Mouse (Mus musculus) yolk sac, embryonic 10.5 days (tissue): ENCODE results near the gene Pard3b.

ENCODE experiments used
- DNase-seq: peaks from one replicate; pipeline ENCODE4 v3.0.0-alpha.2; 2017; ENCODE audit warnings: low spot score

Pard3b gene

GRCm38 (mm10) chr1:61925541-61925940 lies 286.9 kb downstream of the Pard3b start:
- DNase-seq, result no peak

DNA sequence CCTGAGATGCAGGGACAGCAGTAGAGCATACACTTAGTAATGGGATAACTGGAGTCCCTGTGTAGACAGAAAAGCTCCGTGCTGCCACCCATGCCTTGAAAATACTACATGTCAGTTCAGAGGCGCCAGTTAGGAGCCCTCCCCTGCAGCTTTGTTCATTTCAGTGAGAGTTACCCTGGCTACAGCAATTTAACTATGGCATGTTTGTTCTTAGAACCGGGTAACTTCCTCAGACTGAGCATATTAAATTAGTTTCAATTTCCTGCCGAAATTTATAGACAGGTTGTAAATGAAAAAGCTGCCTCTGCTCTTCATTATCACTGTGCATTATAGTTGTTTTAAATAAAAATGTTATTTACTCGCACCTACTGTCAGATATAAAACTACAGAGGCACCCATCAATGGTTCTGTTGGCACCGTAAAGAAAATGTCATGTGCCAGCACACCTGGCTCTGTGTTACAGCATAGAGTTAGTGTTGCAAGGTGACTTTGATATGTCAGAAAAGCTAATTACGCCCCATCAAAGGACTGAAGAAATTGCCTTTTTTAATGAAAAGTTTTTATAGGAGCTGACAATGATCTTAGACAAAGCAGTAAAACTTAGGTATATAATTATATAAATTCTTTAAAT lies 289.6 kb downstream of the Pard3b start:
- DNase-seq, result no peak

DNA sequence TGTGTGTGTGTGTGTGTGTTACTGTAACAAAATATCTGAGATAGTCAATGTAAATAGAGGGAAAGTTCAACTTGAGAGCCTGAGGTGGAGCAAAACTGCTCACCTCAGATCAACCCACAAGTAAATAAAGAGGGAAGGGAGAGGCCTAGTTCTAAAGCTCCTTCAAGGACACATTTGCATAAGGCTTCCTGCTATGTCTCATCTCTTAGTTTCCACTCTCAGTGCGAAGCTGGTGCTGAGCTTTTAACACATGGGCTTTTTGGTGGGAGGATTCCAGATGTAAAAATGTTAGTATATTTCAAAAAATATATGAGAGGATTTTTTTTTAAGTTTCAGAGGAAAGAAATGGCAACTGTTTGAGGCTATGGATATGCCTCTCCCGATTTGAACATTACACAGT lies 294.9 kb downstream of the Pard3b start:
- DNase-seq, result no peak

DNA sequence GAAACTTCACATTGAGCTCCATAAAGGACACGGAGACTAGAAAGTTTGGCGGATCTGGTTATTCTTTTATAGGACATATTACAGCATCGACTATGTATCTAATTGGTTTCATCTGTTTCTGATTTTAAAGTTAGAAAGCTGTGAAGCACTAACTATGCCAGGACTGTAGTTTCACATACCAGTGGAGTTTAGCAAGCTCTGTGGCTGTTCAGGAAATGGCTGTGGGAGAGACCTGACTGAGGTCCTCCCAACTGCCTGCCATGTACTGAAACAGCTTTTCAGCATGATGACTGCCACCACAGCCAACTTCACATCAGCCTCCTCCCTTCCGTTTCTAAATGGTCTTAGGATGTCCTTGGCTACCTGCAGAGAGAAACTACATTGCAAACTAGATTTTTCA lies 296.1 kb downstream of the Pard3b start:
- no peak for DNase-seq

GRCm38 (mm10) chr1:61939882-61940281 lies 301.3 kb downstream of the Pard3b start:
- DNase-seq, result no peak

DNA sequence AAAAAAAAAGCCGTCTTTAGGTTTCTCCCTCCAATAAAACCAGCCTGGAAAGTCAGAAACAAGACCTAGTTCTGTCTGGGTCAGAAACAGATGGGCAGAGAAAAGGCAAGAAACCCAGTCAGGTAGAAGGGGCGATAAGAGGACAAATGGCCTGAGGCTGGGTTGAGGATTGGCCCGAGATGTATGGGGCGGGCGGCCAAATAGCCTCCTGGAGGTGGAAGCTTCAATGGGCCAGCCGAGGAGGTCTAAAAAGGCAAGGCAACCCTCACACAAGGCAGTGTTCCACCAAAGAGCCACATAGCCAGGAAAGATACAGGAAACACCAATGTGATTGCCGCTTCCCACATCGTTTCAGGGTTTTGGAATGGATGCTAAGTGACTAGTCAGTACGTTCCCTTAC lies 322.9 kb downstream of the Pard3b start:
- DNase-seq, result no peak

DNA sequence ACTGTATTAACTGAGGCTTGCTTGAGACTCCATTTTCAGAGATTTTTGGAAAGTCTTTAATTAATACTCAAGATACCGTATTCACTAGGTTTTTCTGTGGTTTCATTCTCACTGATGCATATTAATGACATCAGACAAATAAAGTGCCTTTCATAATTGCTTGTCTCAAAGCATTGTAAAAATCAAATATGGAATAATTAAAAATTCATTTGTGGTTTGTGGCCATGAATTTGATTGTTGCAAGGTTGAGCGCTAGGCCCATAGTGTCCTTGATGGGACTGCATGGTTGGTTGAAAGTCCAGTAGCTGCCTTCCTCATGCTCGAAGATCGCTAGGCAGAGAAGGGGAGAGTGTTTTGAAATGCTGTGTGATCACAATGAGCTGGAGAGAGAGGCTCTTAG lies 323.9 kb downstream of the Pard3b start:
- no peak for DNase-seq

GRCm38 (mm10) chr1:61967124-61967523 lies 328.5 kb downstream of the Pard3b start:
- no peak for DNase-seq

- DNase-seq, result no peak
Observed at GRCm38 (mm10) chr1:61967807-61968206, 329.2 kb downstream of the Pard3b start.

GRCm38 (mm10) chr1:61997711-61998110 lies 359.1 kb downstream of the Pard3b start:
- no peak for DNase-seq

DNA sequence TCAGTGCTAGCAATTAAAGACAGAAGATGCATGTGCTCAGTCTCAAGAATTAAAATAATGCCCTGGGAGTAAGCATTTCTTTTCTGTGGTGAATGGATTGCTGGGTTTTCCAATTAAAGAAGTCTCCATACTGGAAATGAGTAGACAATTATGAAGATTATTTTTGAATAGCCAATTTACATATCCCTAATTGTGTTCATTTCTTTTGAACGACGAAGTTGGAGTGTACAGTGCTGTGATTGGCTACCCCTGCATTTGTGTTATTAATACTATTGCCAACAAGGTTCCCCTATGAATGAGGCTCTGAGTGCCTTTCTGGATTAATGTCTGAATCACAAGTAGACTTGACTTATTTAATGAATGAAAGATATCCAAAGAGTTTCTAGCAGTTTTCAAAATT lies 370.2 kb downstream of the Pard3b start:
- DNase-seq, result no peak

DNA sequence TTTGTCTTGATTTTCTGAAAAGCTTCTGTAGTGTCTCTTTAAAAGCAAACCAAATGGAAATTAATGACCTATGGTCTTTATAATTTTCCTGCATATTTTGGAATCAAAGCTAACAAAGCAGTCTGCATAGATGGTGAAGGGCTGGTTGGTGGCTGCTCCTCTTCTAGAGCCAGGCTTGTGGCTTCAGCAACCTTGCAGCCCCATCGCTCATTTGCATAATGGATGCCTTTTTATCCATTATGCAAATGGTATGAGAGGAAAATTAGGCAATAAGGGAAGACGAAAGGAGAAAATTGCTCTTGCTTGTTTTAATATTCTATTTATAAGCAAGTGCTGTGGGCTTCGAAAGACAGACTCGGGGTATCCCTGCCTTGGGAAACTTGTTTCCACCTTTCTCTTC lies 373.1 kb downstream of the Pard3b start:
- DNase-seq, result no peak

DNA sequence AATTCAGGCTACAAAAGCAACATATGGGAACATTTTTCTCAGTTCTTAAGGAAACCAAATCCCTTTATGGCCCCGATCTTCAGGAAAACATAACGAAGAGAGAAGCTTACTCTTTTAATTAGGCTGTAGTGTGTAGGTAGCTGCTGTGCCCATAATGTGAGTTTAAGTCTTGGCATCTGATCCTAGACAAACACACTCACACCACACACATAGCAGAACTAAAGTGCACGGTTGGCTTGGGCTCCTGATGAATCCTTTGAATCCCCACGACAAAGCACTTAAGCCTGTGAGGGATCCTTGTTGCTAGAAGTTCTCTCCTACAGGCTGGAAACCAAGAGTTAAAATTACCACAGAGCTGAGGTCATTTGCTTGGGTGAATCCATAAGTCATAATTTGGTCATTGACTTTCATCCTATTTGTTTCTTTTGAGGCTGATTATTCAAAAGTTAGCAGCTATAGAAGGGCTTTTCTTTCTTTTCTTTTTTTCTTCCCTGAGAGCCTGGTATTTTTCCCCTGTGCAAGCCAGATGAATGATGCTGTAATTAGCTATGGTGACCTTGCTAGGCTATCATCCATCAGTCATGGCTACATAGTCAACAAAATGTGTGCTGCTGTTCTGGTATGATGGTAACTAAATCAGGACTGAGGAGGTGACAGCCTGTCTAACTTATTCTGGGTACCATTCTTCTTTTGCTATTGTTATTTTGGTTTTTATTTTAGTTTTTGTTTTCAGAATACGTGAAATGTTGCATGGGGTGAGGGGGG lies 378.1 kb downstream of the Pard3b start:
- no peak for DNase-seq

GRCm38 (mm10) chr1:62018276-62018675 lies 379.7 kb downstream of the Pard3b start:
- DNase-seq, result no peak

- DNase-seq, result no peak
Observed at GRCm38 (mm10) chr1:62019743-62020142, 381.1 kb downstream of the Pard3b start.

- no peak for DNase-seq
Observed at GRCm38 (mm10) chr1:62041718-62042117, 403.1 kb downstream of the Pard3b start.

DNA sequence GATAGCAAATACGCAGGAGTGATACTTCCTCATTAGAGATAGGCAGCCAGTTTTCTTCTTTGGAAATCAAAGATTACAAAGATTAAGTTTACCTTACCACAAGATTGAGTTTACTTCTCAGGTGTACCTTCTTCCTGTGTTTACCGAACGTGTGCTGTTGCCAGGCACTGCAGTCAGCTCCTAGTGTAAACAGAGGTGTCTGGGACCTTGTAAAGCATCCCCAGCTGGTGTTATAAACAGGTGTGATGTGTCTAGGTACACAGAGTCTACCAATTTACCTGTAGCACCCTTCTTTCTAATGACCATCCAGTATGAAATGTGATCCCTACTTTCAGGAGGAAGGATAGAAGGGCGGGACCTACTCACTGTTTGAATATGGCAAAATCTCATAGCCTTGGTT lies 410.0 kb downstream of the Pard3b start:
- DNase-seq, result no peak

DNA sequence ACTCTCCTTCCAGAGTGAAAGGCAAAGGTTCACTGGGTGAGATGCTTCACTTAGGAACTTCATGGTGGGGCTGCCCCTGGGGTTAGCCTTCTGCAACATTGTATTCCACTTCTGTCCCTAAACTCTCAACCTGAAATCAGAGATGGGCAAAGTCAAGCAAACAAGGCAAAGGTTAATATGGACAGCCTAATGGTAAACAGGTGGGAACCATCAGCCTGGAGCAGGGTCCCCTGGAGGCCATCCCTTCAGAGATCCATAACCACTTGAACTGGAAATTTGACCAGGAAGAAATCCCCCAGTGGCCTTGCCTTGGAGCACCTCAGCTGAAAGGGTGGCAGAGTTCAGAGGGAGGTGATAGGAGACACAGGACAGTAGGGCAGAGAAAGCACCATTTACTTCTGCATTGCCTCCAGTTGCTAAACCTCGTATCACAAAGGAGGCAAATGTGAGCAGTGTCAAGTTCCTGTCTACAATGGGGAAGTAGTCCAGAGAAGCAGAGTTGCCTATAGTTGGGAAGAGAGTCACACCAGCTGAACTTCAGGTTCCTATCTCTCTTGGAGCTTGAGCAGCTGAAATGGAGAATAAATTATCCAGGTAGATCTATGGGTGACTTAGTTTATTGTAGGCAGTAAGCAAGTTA lies 412.7 kb downstream of the Pard3b start:
- no peak for DNase-seq

DNA sequence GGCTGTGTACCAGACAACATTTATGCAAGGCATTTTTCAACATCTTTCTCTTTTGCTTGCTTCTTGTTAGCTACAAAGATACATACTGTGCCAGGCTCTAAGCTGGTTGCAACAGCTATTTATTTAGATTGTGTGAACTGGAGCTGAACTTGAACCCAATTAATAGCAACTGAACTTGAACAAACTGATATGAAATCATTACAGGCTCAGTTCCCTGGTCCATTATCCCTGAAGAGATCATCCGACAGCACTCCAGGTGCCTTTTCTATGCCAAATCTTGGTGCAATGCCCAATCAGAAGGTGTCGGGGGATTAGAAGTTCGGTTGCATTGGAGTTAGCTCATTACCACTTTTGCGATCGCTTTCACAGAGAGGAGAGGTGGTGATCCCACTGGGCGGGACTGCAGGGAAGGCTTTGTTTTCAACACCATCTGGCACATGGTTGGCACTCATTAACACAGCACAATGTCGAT lies 414.6 kb downstream of the Pard3b start:
- DNase-seq, result no peak

DNA sequence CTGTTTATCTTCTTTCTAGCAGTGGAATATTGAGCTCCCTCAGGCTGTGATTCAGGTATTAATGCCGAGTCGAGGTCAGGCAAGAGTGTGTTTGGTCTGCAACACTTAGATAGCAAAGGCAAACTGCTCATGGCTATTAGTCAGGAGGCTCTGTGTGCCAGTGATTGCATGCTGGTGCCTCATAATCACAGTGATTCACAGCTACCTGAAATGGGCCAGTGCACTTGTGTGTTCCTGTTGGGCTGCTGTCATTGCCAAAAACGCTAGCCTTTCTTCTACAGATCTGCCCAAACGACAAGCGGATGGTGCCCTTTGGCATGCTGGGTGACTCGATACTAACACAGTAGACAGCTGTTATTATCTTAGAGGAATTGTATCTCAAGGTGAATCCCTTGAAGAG lies 416.7 kb downstream of the Pard3b start:
- DNase-seq, result no peak

DNA sequence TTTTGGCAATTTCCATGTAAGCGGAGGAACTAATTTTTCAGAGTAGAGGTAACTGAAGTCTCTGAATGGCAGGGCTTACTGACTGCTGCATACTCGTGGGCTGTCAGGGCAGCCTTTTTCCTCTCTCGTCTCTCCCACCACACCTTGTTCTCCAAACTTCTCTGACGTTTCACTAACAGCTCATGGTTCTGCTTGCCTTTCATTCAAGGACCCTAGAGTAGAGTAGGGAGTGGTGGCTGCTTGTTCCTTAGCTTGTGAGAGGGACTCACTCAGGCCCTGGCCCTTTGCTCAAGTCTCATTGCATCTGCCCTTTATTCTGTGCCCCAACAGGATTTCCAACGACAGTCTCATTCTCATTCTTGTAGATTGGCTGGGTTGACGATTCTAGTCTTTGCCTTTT lies 432.0 kb downstream of the Pard3b start:
- DNase-seq, result no peak

GRCm38 (mm10) chr1:62071139-62071538 lies 432.5 kb downstream of the Pard3b start:
- DNase-seq, result no peak

DNA sequence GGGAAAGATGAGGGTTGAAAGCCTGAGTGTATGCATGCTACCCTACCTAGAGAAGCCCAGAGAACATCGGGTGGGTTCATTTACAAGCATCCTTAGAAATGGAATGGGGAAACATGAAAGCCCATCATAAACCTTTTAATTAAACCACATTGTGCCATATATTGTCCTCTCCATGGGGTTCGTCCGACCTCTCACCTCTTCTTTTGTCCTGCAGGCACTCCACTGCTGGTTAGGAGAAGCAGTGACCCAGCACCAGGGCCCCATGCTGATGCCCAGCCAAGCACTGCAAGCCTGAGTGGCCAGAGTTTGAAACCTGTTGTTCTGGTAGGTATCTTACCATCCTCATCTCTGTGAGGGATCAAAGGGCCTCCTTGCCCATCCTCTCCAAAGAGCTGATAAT lies 437.5 kb downstream of the Pard3b start:
- DNase-seq, result no peak
